Mouse (Mus musculus) embryonic facial prominence, embryonic 11.5 days (tissue): ENCODE results near the gene Rex2. TPM values are rescaled to one million over a fixed set of nuclear protein-coding genes. Genes with fewer than 3 reads are reported as not detected.
"Not testable (repeated sequence)": the region's sequence is repeated elsewhere in the genome, so short reads cannot be mapped to it uniquely, and the experiment has no call there.

Source experiments
- ATAC-seq: fragments of 200-750 bp; cut with Nextera tagmentation; replicated peaks from 2 replicates; pipeline ENCODE4 v1.8.0; 2017; ENCODE audit warnings: low read depth; ENCODE audit not compliant: insufficient number of reproducible peaks, low FRiP score, low TSS enrichment
- DNase-seq: peaks from one replicate; pipeline ENCODE4 v3.0.0-alpha.2; 2015; ENCODE audit warnings: low spot score
- H3K27ac ChIP-seq: fragments of 300-500 bp; sonication (generic); replicated peaks from 2 replicates; pipeline ENCODE4 v1.5.1; 2014; ENCODE audit warnings: mild to moderate bottlenecking, low read depth, low read length, control low read depth
- H3K27me3 ChIP-seq: fragments of 300-500 bp; sonication (generic); 2 replicates; pipeline ENCODE4 v1.6.1; 2014; ENCODE audit warnings: mild to moderate bottlenecking, low read length, moderate library complexity, mixed read lengths; ENCODE audit not compliant: control insufficient read depth, insufficient read depth
- H3K36me3 ChIP-seq: fragments of 300-500 bp; sonication (generic); replicated peaks from 2 replicates; pipeline ENCODE4 v1.6.1; 2014; ENCODE audit warnings: low read depth, mild to moderate bottlenecking, low read length, moderate library complexity, mixed read lengths; ENCODE audit not compliant: control insufficient read depth, insufficient read depth
- H3K4me1 ChIP-seq: fragments of 300-500 bp; sonication (generic); 2 replicates; pipeline ENCODE4 v1.6.1; 2014; ENCODE audit warnings: low read length, mixed read lengths; ENCODE audit not compliant: control insufficient read depth, insufficient read depth
- H3K4me2 ChIP-seq: fragments of 300-500 bp; sonication (generic); 2 replicates; pipeline ENCODE4 v1.6.1; 2014; ENCODE audit warnings: low read depth, mild to moderate bottlenecking, control low read depth, low read length, moderate library complexity
- H3K4me3 ChIP-seq: fragments of 300-500 bp; sonication (generic); 2 replicates; pipeline ENCODE4 v1.5.1; 2014; ENCODE audit warnings: low read depth, low read length, control low read depth
- H3K9ac ChIP-seq: fragments of 300-500 bp; sonication (generic); replicated peaks from 2 replicates; pipeline ENCODE4 v1.6.1; 2014; ENCODE audit warnings: mild to moderate bottlenecking, control low read depth, low read length
- H3K9me3 ChIP-seq: fragments of 300-500 bp; sonication (generic); replicated peaks from 2 replicates; pipeline ENCODE4 v1.6.1; 2016; ENCODE audit warnings: mild to moderate bottlenecking, low read length, inconsistent platforms, mixed read lengths; ENCODE audit not compliant: control insufficient read depth
- WGBS: fragments of 180-500 bp; shearing (Covaris S2); extraction: QIAGEN DNeasy Blood & Tissue Kit; methylation state at CpG from one replicate; pipeline ENCODE4 v1.1.7; 2014; 5-methylcytosine and 5-hydroxymethylcytosine counted together
- polyA plus RNA-seq: library from polyadenylated mRNA; unstranded; fragments of >200 nt; fragmentation: Nextera tagmentation; extraction: Ambion mirVana; gene quantifications from 2 replicates; pipeline ENCODE4 v1.2.1, GENCODE M21; 2014

Rex2 gene
- polyA plus RNA-seq, 1 experiment from 2014 or later = not detected

DNA sequence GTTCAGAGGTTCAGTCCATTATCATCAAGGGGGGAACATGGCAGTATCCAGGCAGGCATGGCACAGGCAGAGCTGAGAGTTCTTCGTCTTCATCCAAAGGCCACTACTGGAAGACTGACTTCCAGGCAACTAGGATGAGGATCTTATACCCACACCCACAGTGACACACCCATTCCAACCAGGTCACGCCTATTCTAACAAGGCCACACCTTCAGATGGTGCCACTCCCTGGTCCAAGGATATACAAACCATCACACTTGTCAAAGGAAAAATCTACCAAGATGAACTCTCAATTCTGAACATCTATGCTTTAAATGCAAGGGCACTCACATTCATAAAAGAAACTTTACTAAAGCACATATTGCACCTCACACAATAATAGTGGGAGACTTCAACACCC is 74.0 kb downstream of the Rex2 start:
- H3K4me2 ChIP-seq, H3K27me3 ChIP-seq, H3K9ac ChIP-seq, H3K4me3 ChIP-seq, ATAC-seq, DNase-seq, H3K36me3 ChIP-seq, H3K9me3 ChIP-seq, H3K4me1 ChIP-seq, H3K27ac ChIP-seq: not testable (repeated sequence)
- 74% methylated on average over 2 of the region's 2 CpGs for WGBS

DNA sequence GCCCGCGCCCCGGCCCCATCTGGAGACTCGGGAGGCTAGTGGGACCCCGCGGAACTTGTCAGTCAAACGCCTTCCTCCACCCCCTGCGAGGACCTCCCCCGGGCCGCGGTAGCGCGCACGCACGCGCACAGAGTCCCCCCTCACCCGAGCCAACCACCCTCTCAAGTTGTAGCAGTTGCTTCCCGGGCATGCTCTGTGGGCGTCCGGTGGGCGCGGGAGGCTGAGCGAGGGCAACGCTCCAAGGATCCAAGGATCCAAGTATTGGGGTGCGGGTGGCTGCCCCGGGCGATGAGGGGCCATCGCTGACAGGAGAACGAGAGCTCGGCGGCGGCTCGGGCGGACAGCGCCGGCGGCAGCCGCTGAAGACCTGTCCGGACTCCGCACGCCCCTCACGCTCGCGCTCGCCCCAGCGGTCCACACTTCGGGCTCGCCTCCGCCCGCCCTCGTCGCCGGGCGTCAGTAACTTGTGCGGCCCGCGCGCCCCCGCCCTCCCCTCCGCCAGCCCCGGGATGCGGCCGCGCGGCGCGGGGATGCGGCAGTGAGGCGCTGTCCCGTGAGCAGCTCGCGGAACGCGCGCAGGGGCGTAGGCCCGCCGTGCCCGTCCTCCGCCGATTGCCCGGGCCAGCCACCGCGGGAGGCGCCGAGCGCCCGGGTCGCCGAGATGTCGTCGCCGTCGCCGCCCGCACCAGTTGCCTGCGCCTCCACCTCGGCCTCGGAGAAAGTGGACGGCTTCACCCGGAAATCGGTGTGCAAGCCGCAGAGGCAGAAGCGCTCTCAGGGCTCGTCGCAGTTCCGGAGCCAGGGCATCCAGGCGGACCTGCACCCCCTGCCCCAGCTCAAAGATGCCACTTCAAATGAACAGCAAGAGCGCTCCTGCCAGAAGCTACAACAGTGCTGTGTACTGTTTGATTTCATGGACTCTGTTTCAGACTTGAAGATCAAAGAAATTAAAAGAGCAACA is 80.3 kb downstream of the Rex2 start:
- not testable (repeated sequence) for H3K27ac ChIP-seq, H3K27me3 ChIP-seq, H3K4me1 ChIP-seq, H3K9me3 ChIP-seq, H3K36me3 ChIP-seq
- Histone ChIP-seq H3K4me3 (peak overlapping the region; percentile 43), H3K4me2 (peak overlapping the region; percentile 77), H3K9ac (peak overlapping the region; percentile 43)
- peak; percentile 19 for DNase-seq
- under 1% methylated on average over 78 of the region's 109 CpGs for WGBS
- ATAC-seq = peak; percentile 85

DNA sequence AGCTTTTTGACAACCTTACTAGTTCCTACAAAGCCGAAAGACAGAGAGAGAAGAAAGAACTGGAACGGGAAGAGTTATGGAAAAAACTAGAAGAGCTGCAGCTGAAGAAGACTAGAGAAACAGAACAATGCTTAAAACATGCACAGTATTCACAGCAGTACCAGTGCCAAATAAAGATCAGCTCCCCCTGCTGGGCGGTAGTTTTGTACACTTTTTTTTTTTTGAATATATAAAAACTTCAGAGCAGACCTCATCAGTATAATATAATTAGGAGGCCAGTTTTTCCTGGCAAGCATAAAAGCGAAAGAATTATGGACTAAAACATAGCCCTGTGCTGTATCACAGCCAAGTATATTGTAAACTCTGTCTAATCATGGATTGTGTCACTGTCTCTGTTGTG is 82.2 kb downstream of the Rex2 start:
- ATAC-seq, H3K9me3 ChIP-seq, H3K4me1 ChIP-seq, H3K4me2 ChIP-seq, H3K27ac ChIP-seq, H3K4me3 ChIP-seq, H3K27me3 ChIP-seq, H3K36me3 ChIP-seq, DNase-seq, H3K9ac ChIP-seq: not testable (repeated sequence)
- WGBS = 57% methylated on average over 4 of the region's 4 CpGs

Other genes starting within 250 kb of the Rex2 start
- not detected in 2 replicates for gene Gm21411, start 112.3 kb upstream of the Rex2 start, polyA plus RNA-seq
- gene Zfp989, start 49.9 kb upstream of the Rex2 start, polyA plus RNA-seq = not detected in 2 replicates
- gene Zfp991, start 110.2 kb downstream of the Rex2 start, polyA plus RNA-seq = 10.4 and 12.6 TPM in 2 replicates